Mouse (Mus musculus): ENCODE measurements at regions not wholly inside any gene's neighbourhood (a gene's known extent, or its start where the extent isn't known, plus 50 kb on each side); places are given as distances from the start of the nearest gene placed in this dataset.

GRCm38 (mm10) chr4:11903861-11904260 is 77.2 kb downstream of the Gm10604 start:
- no peak for DNase-seq (ENCODE audit: low spot score in 2 of 2)

- no peak for DNase-seq (ENCODE audit: low spot score in 2 of 2)
These were observed 77.7 kb downstream of the Gm10604 start for GRCm38 (mm10) chr4:11903401-11903800.

DNA sequence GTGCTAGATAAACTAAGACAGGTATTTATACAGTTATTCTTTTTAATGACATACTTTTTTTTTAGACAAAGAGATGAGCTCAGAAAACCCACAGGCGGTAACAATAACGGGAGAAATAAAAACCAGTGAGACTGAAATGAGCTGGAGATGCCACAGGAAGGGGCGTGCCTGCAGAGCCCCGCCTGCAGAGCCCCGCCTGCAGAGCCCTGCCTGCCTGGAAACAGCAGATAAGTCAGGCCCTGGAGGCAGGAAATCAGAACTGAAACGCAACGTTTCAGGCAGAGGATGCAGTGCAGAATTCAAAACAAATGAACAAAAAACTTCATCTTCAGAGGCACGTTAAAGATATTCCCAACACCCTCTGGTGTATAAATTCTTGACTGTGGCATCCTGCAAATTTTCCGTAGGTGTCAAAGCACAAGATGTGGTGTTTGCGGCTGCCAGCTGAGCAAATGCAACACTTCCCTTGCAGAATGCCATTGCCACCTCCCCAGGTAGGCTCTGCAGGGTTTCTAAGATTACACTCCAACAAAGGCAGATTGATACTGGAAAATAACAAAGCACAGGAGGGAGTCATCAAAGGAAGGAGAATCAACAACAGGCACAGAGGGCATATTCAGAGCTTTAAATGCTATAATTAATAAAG is 81.0 kb downstream of the Gm10604 start:
- peak; percentile 15 to 26 for DNase-seq (ENCODE audit: low spot score in 2 of 2)

- DNase-seq (ENCODE audit: low spot score in 2 of 2): no peak
These were observed 83.8 kb downstream of the Gm10604 start for GRCm38 (mm10) chr4:11897231-11897630.

DNA sequence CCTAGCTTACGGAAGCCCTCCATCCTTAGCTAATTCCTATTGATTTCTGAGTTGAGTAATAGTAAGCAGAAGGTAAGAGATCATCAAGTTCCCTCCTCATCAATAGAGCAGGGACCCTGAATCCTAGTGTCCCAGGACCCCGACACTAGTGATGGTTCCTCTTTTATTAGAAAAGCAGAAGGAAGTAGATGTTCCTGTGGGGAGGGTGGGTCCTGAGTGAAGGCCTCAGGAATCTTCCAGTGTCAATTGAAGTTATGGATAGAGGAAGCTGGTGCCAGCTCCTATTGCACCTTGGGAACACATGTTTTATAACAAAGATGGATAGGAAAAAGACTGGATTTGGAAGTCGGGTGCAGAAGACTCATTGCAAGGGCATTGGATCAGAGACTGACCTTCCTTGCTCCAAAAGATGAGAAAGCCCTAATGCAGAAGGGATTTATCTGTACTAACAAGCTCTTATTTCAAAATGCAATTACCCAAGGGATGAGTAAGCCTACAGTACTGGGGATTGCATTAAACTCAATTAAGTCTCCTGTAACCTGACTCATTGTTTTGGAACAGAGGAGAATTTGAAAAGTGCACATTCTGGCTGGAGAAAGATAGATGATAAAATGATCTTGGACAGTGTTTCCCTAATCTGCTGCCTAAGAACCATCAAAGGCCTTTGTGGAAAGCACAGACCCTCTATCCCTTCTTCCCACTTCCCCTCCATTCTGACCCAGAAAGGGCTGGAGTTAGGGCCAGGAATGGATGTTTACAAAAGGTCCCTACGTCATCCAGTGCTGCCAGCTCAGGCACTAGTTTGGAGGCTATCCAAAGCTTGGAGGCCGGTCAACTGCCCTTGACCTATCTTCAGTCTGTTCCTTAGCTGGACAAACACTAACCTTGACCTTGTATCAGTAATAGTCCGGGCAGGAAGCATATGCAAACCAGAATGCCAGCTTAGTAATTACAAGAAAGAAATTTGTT is 84.9 kb downstream of the Gm10604 start:
- DNase-seq (ENCODE audit: low spot score in 2 of 2): no peak

- no peak for DNase-seq (ENCODE audit: low spot score in 2 of 2)
These were observed 87.4 kb downstream of the Gm10604 start for GRCm38 (mm10) chr4:11893560-11894205.

- no peak for DNase-seq (ENCODE audit: low spot score in 2 of 2)
These were observed 91.9 kb downstream of the Gm10604 start for GRCm38 (mm10) chr4:11889039-11889600.

- DNase-seq (ENCODE audit: low spot score in 2 of 2): no peak
These were observed 93.7 kb downstream of the Gm10604 start for GRCm38 (mm10) chr4:11887377-11887776.

DNA sequence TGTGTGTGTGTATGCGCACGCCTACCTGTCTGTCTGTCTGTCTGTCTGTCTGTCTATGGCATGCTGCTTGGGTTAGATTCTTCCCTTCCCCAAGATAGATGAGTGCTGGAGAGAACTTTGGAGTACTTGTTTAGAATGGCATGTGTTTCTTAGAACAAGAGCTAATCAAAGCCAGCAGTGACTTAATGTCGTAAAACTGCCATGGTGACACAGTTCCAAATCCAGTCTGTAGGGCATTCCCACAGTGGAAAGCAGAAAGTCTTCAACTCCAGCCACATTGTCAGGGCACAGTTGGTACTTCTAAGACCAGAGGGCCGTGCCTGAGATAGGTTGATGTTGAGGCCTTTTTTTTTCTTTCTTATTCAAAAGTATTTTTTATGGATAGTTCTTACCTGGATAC is 95.6 kb downstream of the Gm10604 start:
- DNase-seq (ENCODE audit: low spot score in 2 of 2): no peak

- DNase-seq (ENCODE audit: low spot score in 2 of 2): no peak
These were observed 96.2 kb downstream of the Gm10604 start for GRCm38 (mm10) chr4:11884818-11885217.

DNA sequence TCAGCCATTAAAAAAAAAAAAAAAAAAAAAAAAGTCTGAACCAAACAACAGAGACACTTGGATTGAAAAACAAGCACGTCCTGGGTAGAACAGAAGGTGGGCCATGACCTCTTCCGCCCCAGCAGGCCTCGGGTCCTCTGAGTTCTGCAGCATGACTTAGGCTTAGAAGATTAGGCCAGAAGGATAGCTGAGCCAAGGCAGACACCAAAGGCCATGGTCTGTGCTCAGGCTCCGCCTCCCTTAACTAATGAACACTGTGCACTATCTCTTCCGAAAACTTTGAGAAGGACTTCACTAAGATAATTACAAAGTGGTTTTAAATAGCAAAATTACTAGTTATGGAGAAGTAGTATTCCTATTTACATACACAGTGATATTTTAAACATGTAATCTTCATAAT is 97.8 kb downstream of the Gm10604 start:
- DNase-seq (ENCODE audit: low spot score in 2 of 2): no peak

GRCm38 (mm10) chr4:11882666-11883065 is 98.4 kb downstream of the Gm10604 start:
- no peak for DNase-seq (ENCODE audit: low spot score in 2 of 2)

DNA sequence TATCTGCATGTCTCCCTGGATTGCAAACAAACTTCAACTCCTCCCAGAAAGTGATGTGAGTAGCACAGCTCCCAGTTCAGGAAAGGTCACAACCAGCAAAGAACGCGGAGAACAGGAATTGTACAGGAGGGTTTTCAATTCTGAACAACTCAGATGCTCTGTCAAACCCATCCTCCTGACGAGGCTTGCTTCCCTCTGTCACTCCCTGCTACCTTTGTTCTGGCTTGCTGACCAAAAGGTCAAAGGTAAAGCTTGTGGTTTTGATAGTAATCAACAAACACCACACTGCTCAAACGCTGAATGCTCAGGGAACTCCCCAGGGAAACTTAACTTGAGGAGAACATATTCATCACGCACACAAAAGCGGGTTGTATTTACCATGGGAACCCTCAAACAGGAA is 102.4 kb downstream of the Gm10604 start:
- no peak for DNase-seq (ENCODE audit: low spot score in 2 of 2)

- no peak for DNase-seq (ENCODE audit: low spot score in 2 of 2)
These were observed 103.1 kb downstream of the Gm10604 start for GRCm38 (mm10) chr4:11877945-11878344.

- DNase-seq (ENCODE audit: low spot score in 2 of 2): no peak
These were observed 105.1 kb downstream of the Gm10604 start for GRCm38 (mm10) chr4:11876009-11876408.

- DNase-seq (ENCODE audit: low spot score in 2 of 2): no peak
These were observed 106.3 kb downstream of the Gm10604 start for GRCm38 (mm10) chr4:11874586-11875264.

DNA sequence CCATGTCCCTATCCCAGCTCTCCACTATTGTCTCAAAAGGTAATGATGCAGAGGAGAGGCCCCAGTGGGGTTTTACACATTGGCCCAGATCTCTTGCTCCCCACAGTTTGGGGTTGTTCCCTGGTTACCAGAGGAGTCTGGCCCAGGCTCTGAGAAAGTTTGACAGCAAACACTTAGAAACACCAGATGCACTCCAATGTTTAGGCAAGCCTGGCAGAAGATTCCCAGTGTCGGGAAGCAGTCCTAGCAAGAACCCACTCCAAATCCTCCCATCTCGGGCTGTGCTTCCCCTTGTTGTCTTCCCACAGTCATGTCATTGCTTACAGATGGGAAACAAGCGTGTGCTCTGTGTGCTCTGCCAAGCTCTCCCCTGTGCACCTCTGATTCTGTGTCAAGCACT is 109.0 kb downstream of the Gm10604 start:
- no peak for DNase-seq (ENCODE audit: low spot score in 2 of 2)

GRCm38 (mm10) chr4:11869721-11870120 is 111.3 kb downstream of the Gm10604 start:
- no peak for DNase-seq (ENCODE audit: low spot score in 2 of 2)

- no peak for DNase-seq (ENCODE audit: low spot score in 2 of 2)
These were observed 112.5 kb downstream of the Gm10604 start for GRCm38 (mm10) chr4:11868565-11868964.

All from natural killer cell, adult 2 months (primary cell).